Mouse (Mus musculus) lung, postnatal 36 days (tissue): ENCODE data around the gene 4930558K02Rik.
A peak's percentile ranks its signal among the peaks of the same experiment; 100 is the strongest.

Experiments
- DNase-seq: peaks from one replicate; pipeline ENCODE4 v3.0.0; 2022; ENCODE audit warnings: mixed read lengths

Gene 4930558K02Rik

DNA sequence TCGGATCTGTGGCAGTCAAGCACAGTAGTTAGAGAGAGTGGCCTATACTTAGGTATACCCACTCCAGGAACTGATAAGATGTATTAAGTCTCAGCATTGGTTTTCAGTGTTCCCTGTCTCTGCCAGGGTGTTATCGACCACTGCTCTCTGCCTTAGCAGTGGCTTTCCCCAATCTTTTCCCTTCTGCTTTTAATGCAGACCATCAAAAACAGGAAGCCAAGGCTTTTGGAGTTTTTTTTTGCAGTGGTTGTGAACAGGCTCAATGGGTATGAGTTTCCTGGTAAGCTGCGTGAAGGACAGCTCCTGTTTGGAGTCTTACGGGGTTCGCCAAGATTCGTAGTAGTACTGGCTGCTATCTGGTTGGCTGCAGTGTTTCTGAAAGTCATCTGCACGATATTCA is 13.0 kb upstream of the 4930558K02Rik start:
- no peak for DNase-seq

GRCm38 (mm10) chr1:161991846-161992245 is 12.4 kb upstream of the 4930558K02Rik start:
- DNase-seq = no peak

DNA sequence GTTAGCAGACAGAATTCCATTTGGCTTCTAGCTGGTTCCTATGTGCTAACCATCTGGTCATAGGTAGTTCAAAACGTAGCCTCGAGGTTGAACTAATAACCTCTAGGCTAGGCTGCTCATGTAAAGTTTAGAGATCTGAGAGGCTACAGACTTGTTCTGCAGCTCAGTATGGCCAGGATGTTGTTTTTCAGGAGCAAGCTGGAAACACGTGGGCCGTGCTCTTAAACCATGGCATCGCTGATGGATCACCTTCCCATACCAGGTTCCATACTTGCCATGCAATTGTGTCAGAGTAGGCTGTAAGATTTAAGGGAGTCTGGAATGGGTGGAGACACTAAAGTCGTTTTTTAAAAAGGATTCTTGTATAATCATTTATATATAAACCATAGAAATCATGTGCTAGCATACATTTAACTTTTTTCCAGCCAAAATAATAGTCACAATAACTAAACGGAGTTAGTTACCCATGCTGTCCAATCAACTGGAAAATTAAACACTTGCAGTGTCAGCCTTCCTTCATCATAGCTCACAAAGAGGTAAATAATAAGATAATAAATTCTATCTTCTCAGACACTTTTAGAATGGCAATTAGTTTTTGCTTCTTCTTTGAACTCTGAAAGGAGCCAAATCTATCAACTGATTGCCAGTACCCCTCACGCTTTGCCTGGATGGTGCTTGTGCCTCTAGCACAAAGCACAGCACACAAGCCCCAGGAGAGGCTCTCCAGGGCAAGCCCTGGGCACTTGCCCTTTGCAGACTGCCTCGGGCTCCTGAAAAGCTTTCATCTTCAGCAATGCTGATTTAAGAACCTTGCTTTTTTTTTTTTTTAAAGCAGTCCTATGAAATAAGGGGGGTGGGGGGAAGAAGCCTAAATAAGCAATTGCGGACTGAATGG is 11.5 kb upstream of the 4930558K02Rik start:
- DNase-seq = no peak

DNA sequence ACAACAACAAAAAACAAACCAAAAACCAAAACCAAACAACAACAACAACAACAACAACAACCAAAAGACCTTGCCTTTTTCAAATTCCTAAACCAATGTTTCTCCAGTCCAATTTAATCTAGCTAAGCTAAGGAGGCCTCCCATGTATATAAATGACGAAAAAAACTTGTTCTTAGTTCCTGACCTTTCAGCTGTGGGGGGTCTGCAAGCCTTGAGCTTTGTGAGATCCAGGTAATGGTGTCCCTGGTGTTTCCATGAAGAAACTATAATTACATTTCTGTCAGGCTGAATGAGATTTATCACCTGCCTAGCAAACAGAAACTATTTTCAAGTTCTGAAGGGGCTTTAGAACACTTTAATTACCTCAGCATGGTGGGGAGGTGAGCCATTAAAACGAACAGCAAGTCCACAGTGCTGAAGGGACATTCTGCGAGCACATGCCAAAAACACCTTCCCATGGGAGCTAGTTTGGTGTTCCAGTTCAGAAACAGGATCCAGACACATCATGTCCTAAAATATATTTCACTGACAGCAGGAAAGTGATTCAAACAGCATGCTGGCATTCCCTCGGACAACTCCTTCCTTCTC is 4.6 kb upstream of the 4930558K02Rik start:
- DNase-seq = no peak

DNA sequence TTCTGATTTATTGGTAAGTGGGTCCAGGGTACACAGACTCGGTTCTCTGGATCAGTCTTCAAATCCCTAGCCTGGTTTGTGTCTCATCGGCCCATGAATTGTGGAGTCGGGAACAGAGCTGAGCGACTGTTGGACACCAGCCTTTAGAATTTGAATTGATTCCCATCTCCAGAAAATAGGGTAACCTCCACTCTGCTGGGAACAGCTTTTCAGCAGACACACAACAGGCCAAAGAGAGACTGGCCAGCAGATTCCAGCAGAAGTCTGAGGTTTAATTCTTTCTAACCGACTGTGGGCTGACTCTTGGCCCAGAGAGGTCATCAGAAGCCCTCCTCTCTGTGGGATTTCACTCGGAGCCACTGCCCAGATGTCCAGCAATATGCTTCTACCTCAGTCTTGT is 4.0 kb upstream of the 4930558K02Rik start:
- DNase-seq = no peak

GRCm38 (mm10) chr1:161980626-161981298 is 1.3 kb upstream of the 4930558K02Rik start:
- no peak for DNase-seq

DNA sequence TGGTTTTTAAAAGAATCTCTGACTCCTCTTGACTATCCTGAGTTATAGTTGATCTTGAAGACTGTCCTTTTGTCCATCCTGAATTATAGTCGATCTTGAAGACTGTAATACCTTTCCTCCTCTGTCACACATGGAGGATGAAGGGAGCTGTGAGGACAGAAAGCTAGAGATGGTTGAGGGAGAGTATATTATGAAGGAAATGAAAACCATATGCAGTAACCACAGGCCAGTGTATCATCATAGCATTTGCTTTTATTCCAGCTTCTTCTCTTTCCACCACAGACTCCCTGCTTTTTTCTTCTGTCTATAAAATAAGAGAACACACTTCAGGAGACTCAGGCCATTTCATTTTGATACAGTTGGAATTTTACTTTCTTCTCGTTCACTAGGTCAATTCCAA is 610 bp upstream of the 4930558K02Rik start:
- no peak for DNase-seq

- no peak for DNase-seq
These were observed 1.2 kb downstream of the 4930558K02Rik start for GRCm38 (mm10) chr1:161978173-161978700.

GRCm38 (mm10) chr1:161977331-161977730 is 2.1 kb downstream of the 4930558K02Rik start:
- DNase-seq = no peak

- peak; percentile 95 for DNase-seq
These were observed 2.9 kb downstream of the 4930558K02Rik start for GRCm38 (mm10) chr1:161976255-161977182.

DNA sequence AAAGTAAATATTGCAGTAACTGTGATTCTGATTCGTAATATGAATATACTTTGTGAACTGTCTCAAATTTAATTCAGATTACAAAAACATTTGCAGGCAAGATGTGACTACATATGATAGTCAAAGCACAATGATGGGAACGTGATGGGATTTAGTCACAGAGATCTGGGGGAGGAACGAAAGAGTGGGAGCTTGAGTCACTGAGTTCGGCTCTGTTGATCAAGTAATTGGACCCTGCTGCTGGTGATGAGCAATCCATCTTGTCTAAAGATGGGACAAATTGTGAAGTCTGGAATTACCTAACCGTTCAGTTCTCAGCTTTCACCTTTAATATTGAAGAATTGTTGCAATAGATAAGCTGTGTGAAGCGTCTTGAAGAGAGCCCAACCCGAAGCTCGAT is 7.2 kb downstream of the 4930558K02Rik start:
- DNase-seq = no peak

DNA sequence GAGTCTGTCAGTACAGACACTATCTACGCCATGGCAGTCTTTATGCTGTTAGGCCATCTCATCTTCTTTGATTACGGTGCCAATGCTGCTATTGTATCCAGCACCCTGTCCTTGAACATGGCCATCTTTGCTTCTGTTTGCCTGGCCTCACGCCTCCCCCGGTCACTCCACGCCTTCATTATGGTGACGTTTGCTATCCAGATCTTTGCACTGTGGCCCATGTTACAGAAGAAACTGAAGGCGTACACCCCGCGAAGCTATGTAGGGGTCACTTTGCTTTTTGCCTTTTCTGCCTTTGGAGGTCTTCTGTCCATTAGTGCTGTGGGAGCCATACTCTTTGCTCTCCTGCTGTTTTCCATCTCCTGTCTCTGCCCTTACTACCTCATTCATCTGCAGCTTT is 8.6 kb downstream of the 4930558K02Rik start:
- no peak for DNase-seq

DNA sequence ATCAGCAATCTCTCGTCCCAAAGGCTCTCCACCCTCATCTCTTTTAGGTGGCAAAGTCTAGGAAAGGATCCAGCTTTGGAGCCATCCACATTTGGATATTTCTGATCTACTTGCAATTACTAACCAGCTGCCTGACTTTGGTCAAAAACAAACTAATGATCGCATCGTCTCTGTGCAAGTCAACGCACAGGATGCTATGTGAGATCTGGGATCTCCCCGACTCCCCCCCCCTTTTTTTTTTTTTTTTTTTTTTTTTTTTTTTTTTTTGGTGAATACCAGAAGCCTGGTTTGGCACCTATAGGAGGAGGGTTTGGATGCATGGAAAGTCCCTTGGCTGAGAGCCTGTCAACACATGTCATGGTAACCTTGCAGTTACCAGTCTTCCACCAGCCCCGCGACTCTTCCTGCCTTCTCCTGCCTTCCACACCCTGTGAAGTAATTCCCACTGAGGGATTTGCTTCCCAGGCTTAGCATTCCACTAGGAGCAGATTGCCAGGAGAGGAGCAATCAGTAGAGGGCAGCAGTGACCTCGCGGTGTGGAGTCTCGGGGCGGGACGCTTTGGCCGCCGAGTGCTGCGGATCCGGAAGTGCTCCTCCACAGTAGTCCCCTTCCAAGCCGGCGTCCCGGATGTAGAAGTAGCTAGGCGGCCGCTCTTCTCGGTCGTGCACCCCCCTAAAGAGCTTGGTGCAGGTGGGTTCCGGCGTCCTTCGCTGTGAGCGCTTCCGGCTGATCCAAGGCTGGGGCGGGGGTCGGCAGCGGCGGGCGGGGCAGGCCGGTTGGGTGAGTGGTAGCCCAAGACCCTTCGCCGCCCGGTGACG is 10.6 kb downstream of the 4930558K02Rik start, which contains the start of gene Pigc:
Pigc (plus strand) TSS at position 598 of the 819 bp plus-strand sequence.
- peak; percentile 98 for DNase-seq

DNA sequence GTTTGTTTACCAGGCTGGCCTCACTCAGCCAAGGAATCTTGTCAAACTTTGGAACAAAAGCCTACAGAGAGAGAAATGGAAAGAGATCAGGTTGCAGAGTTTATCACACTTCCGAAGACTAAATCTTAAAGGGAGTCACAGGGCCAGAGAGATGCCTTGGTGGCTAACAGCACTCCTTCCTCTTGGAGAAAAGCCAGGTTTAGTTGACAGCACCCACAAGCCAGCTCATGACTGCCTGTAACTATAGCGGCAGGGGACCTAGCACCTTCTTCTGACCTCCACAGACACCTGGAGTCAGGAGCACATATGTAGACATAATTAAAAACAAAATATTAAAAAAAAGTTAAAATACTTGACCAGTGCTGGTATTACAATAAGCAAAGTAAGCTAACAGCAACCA is 11.5 kb downstream of the 4930558K02Rik start:
- DNase-seq = no peak

DNA sequence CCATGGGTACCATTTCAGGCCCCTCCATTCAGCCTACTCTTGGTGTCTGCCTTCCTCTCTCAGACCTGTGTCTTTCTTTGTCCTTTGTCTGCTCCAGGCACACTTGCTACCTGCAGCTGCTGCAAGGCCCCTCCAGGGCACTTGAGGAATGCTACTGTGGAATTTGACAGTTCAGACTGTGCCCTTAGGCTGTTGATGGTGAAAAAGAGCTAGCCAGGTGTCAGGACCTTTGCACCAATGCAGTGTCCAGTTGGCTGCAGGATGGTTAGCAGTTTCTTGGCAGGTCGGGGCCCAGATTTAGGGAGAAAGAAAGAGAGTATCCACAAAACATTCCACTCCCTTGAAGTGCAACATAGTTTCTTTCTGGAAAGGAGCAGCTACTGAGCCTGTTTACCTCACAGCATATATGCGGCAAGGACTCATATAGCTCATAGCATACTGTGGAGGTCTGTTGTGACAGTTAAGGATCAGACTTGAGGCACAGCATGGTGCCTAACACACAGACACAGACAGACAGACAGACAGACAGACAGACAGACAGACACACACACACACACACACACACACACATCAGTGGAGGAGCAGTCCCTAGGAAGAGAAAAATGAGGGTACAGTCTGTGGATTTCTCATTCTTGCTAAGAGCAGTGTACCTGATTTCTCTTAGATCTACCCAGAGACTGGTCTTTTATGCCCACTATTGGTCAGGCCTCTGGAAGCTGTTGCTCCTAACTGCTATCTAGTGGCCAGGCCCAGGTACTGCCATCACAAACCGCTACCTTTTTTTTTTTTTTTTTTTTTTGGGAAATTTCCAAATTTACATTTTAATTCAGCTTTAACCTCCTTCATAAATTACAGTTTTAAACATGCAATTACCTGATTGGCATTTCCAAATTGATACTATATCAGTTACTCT is 16.7 kb downstream of the 4930558K02Rik start:
- no peak for DNase-seq

GRCm38 (mm10) chr1:161957964-161958950 is 21.2 kb downstream of the 4930558K02Rik start:
- no peak for DNase-seq

GRCm38 (mm10) chr1:161955846-161956245 is 23.6 kb downstream of the 4930558K02Rik start:
- DNase-seq = no peak

GRCm38 (mm10) chr1:161952599-161952998 is 26.8 kb downstream of the 4930558K02Rik start:
- DNase-seq = no peak
